Mouse (Mus musculus): ENCODE data around the gene Bmf.

DNA sequence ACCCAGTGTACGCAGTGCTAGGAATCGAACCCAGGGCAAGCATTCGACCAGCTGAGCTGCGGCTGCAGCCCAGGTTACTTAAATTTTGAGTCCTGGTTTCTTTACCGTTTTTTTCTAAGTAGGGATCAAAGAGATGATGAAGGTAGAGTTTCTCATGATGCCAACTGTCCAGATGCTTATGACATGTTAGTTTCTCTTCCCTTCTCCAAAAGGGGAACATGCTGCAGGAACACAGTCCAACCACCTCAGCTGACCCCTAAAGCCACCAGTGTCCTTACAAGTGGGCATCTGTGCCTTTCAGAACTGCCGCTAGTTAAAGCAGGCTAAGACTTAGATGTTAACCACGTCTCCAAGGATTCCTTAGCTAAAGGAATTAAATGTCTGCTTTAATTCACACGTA is 17.7 kb upstream of the Bmf start:
- TF ChIP-seq CTCF (IDR thresholded peaks at IDR 0.05; ENCODE audit: control insufficient read depth, insufficient read depth, insufficient replicate concordance, low read depth, low read length) (no peak), POLR2A (IDR thresholded peaks at IDR 0.05; ENCODE audit: control insufficient read depth, low read depth, low read length) (no peak)
